Mouse (Mus musculus): Measurements from ENCODE around the gene Mbd6. TPM values are rescaled to one million over a fixed set of nuclear protein-coding genes. Genes with fewer than 3 reads are reported as not detected.

Mbd6 gene
- total RNA-seq, 2 experiments from 2014 or later = 10.7 to 55.8 TPM

DNA sequence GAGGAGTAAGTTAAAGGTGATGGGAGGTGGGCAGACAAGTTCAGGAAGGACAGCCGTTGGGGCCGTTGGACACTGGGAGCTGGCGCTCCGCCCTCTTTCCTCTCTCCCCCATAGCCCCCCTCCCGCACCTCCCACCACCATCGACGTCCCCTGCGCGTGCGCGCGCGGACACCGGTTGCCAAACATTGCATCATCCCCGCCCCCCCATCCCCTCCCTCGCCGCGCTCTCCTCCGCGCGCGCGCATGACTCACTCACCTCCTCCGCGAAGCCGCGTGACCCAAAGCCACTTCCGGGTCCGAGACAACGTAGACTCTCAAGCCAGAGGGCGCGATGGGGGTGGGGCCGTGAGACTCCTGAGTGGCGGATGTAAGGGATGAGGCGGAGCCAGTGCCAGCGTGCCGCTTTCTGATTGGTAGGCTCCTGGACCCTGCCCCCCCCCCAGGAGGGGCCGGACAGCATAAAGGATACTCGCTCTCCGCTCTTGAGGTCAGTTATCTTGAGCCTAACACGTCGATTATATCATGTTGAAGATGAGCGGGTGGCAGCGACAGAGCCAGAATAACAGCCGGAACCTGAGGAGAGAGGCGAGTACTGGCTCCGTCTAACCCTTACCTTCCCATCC lies 1.6 kb upstream of the Mbd6 start:
- ATAC-seq (replicated peaks; ENCODE audit: low FRiP score, poor library complexity, severe bottlenecking) = peak; percentile 74

DNA sequence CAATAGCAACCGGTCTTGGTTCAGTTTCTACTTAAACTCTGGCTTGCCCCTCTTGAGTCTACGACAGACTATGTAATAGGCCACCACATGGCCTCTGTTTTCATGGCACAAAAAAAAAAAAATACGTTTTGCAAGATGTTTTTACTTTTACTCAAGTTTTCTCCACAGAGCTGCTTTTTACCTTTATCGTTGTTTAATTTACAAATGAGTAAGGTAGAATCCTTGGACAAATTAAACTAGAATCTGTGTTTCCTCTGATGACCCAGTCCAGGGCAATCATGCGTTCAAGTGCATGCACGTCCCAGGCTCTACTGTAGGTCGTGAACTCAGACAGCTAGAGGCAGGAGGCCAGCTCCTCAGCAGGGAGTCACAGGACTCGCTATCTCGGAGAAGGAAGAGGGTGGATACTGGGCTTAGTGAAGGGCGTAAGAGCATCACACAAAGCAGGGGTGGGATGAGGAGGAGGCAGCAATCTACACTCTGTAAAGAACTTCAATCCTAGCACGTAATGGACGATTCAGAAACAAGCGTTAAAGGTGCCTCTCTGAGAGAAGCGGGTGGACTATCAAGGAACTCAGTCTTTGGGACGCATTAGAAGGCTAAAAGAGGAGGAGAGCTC lies 864 bp upstream of the Mbd6 start:
- peak; percentile 44 for ATAC-seq (replicated peaks; ENCODE audit: low FRiP score, poor library complexity, severe bottlenecking)

GRCm38 (mm10) chr10:127288328-127288799 lies 454 bp downstream of the Mbd6 start:
- ATAC-seq (replicated peaks; ENCODE audit: low FRiP score, poor library complexity, severe bottlenecking) = no peak

DNA sequence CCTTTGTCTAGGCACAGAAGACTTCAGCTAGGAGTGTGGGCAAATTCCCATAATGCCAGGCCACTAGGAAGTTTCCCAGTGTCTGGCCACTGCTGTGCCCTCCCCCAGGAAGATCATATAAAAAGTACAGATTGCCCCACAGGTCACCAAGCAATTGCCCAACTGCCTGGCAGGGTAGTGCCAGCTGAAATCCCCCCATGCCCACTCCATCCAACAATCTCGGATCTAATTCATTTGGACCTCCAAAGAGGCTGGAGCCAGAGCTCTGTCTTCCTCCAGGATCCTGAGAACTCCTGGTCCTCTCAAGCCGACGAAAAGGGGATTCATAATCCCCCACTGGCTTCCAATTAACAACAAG lies 903 bp downstream of the Mbd6 start:
- no peak for ATAC-seq (replicated peaks; ENCODE audit: low FRiP score, poor library complexity, severe bottlenecking)

DNA sequence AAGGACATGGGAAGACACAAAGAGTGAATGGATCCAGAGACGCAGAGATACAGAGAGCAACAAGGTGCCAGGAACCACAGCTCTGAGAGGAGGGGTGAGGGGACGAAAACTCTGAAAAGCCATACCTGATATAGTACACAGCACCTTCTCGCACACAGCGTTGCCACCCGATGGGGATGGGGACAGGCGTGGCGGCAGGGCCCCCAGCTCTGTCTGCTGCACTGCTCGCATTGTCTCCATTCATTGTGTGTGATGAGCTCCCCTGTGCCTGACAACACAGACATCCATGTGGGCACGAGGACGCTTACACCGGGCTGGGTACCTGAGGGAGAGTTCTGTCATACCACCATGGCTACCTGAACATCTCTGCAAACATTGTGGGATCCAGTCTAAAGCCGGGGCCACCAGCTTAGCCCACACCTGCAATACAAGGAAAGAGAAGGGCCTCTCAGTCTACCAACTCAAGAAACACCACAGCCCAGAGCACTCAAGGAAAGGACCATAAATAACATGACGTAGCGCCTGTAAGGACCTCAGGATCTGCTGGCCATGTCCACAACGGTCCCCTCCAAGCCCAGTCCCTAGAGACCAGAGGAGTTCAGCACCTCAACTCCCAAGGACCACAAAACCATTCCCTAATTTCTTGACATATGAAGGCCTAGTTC lies 1.4 kb downstream of the Mbd6 start:
- no peak for ATAC-seq (replicated peaks; ENCODE audit: low FRiP score, poor library complexity, severe bottlenecking)

GRCm38 (mm10) chr10:127286730-127287129 lies 2.1 kb downstream of the Mbd6 start:
- ATAC-seq (replicated peaks; ENCODE audit: low FRiP score, poor library complexity, severe bottlenecking) = no peak

GRCm38 (mm10) chr10:127286194-127286593 lies 2.6 kb downstream of the Mbd6 start:
- no peak for ATAC-seq (replicated peaks; ENCODE audit: low FRiP score, poor library complexity, severe bottlenecking)

DNA sequence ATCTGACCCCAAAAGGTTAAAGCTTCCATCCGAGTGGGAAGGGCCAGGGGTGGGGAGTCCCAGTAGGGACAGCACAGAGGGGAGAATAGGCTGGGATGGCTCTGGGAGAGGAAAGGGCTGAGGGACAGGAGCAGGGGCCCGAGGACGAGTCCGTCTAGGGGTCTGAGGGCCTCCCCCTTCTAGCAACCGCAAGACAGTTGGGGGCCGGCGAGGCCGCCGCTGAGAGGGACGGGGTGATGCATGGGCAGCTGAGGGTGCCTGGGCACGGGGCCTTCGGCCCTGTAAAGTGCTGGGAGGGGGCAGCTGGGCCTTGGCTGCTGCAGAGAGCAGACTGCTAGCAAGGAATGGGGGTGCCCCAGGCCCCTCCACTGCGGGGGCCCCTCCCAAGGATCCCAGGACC lies 3.2 kb downstream of the Mbd6 start:
- ATAC-seq (replicated peaks; ENCODE audit: low FRiP score, poor library complexity, severe bottlenecking) = no peak

DNA sequence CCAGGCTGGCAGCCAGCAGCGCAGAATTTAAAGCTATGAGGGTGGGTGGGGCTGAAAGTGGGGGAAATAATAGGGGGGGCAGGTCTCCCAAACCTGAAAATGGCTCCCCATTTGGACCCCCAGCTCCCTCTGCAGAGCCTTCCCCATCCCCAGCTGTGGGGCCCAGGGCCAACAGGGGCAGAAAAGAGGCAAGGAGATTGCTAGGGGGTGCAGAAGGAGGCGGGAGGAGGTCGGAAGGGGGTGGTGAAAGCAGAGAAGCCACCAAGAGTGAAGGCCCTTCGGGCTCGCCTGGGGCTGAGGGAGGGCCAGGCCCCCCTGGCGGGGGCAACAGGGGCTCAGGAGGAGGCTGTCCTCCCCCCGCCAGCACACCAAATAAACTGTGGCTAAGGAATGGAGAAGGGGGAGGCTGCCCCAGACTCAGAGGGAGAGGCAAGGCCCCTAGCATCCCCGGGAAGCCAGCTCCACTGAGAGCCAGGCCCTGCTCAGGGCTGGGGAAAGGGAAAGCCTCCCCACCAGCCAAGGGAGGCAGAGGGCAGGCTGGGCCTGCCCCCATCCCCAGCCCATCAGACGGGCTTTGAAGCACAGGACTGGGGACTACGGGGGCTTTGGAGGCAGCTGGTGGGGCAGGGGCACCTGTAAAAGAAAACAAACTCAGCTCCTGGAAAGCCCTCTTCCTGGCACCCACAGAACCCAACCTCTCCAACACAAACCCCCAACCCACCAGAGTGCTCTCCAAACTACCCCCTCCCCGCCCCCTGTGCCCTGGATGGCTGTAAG lies 3.9 kb downstream of the Mbd6 start:
- no peak for ATAC-seq (replicated peaks; ENCODE audit: low FRiP score, poor library complexity, severe bottlenecking)

DNA sequence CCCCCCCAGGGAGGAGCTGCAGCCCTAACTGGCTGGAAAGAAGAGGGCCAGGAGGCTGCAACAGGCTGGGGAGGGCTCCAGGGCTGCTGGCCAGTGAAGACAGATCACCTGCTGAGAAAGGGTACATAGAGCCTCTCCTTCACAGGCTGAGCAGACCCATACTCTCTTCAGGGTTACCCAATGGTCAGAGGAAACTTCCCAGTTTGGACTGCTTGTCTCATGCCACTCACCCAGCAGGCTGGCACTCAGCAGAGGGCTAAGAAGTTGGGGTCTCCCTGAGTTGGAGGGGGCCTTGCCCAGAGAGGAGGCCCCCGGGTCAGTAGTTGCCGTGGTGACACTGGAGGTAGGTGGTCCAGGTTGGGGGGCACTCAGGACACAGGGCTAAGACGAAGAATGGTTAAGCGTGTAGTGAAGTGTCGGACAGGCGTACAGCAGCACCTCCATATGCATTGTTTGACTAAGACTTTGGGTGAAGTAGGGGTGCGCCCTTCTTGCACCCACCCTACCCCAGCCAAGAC lies 4.7 kb downstream of the Mbd6 start:
- ATAC-seq (replicated peaks; ENCODE audit: low FRiP score, poor library complexity, severe bottlenecking) = no peak

DNA sequence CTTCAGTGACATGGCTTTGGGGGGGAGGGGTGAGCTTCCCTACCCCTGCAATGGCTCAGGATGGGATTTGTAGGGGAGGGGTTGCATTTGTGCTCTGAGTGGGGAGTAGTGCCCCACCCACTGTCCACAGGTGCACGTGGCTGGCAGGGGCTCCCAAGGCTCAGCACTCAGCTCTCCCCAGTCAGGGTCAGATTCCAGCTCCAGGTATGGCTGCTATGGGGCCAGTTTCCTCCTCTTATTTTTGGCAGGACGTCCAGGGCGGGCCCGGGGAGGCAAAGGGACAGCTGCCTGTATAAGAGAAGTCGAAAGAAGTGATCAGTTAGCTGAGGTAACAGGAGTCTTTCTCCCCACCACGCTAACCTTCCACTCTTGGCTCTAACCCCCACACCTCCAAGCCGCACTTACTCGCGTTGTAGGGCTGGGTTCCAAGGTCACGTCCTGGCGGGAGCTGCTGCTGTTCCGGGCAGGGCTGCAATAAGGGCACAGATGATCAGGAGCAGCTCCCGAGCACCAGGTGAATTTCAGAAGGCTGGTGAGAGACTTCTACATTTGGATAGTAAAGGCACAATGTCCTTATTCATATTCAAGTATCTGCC lies 6.1 kb downstream of the Mbd6 start:
- ATAC-seq (replicated peaks; ENCODE audit: low FRiP score, poor library complexity, severe bottlenecking) = no peak

GRCm38 (mm10) chr10:127281316-127281715 lies 7.5 kb downstream of the Mbd6 start:
- no peak for ATAC-seq (replicated peaks; ENCODE audit: low FRiP score, poor library complexity, severe bottlenecking)

DNA sequence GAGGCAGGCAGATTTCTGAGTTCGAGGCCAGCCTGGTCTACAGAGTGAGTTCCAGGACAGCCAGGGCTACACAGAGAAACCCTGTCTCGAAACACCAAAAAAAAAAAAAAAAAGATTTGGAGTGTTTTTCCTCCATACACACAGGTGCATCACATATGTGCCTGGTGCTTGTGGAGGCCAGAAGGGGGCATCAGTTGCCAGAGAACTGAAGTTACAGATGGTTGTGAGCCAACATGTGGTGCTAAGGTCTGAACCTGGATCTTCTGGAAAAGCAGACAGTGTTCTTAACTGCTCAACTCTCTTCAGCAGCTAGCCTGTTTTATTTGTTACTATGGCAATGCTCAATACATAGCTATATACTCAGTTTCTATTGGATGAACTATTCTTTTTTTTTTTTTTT lies 9.1 kb downstream of the Mbd6 start:
- ATAC-seq (replicated peaks; ENCODE audit: low FRiP score, poor library complexity, severe bottlenecking) = no peak

GRCm38 (mm10) chr10:127274261-127275022 lies 14.4 kb downstream of the Mbd6 start:
- no peak for ATAC-seq (replicated peaks; ENCODE audit: low FRiP score, poor library complexity, severe bottlenecking)

- ATAC-seq (replicated peaks; ENCODE audit: low FRiP score, poor library complexity, severe bottlenecking) = no peak
Observed at GRCm38 (mm10) chr10:127272371-127272770, 16.4 kb downstream of the Mbd6 start.

GRCm38 (mm10) chr10:127269884-127270283 lies 18.9 kb downstream of the Mbd6 start:
- no peak for ATAC-seq (replicated peaks; ENCODE audit: low FRiP score, poor library complexity, severe bottlenecking)

DNA sequence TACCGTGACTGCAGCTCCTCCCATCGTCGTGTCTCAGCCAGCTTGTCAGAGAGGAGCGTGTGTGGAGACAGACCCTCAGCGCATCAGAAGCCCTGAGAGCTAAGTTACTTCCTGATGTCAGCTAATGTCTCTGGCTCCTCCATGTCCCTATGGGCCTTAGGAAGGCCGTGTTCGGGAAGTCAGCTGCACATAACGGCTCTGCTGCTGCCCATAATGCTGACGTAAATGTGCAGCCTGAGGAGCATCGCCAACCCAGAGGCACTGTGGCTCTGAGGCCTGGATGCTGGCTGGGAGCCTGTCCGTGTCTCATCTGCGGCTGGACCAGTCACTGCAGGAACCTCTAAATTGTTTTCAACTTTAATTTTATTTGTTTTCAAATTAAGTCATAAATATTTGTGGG lies 19.8 kb downstream of the Mbd6 start:
- no peak for ATAC-seq (replicated peaks; ENCODE audit: low FRiP score, poor library complexity, severe bottlenecking)

DNA sequence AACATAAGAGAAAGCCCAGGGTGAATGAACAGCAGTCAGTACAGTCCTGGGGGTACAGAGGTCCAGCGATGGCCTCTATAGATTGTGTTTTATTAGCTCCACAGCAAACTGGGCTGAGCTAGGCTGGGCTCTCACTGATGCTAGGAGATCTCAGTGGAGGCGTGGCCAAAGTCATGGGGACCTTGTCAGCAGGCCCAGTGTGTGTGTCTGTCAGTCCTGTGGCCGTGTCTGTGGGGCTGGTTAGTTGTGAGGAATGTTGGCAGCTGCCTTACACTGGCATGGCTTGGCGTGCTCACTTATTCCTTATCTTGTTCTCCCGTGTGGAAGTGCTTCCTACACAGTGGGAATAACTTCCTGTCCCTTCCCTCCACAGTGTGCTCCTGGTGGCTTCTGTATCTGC lies 20.4 kb downstream of the Mbd6 start:
- ATAC-seq (replicated peaks; ENCODE audit: low FRiP score, poor library complexity, severe bottlenecking) = no peak

DNA sequence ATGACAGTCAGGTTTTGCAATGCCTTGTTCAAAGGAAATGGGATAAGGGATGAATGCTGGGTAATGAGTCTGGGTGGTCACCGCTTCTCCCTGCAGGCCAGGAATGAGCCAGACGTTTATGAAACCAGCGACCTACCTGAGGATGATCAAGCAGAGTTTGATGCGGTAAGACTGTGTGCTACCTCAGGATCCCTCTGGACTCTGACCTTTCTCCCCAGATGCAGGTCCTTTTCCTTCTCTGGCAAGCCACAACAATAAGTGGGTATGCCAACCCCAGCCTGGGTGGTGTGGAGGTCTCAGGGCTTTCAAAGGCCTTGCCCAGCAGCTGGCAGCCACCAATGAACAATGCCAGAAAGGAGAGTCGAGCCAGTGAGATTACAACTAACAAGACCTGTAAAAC lies 21.5 kb downstream of the Mbd6 start:
- ATAC-seq (replicated peaks; ENCODE audit: low FRiP score, poor library complexity, severe bottlenecking) = no peak
